Mouse (Mus musculus) heart, postnatal 0 days (tissue): ENCODE results near the gene Nol4l. TPM values are rescaled to one million over a fixed set of nuclear protein-coding genes. Genes with fewer than 3 reads are reported as not detected.

Source experiments
- ATAC-seq: fragments of 200-750 bp; cut with Nextera tagmentation; 2 replicates; pipeline ENCODE4 v1.8.0; 2017; ENCODE audit warnings: low read depth, moderate number of reproducible peaks, moderate library complexity; ENCODE audit not compliant: insufficient read depth
- DNase-seq: peaks from one replicate; pipeline ENCODE4 v3.0.0-alpha.2; 2016; ENCODE audit warnings: low spot score
- H3K27ac ChIP-seq: fragments of 300-500 bp; sonication (generic); 2 replicates; pipeline ENCODE4 v1.5.1; 2014; ENCODE audit warnings: low read depth, mild to moderate bottlenecking
- H3K27me3 ChIP-seq: fragments of 300-500 bp; sonication (generic); 2 replicates; pipeline ENCODE4 v1.6.1; 2014; ENCODE audit warnings: low read length, mixed read lengths; ENCODE audit not compliant: control insufficient read depth, insufficient read depth
- H3K36me3 ChIP-seq: fragments of 300-500 bp; sonication (generic); replicated peaks from 2 replicates; pipeline ENCODE4 v1.6.1; 2014; ENCODE audit warnings: low read length, mixed read lengths; ENCODE audit not compliant: control insufficient read depth, insufficient read depth
- H3K4me1 ChIP-seq: fragments of 300-500 bp; sonication (generic); 2 replicates; pipeline ENCODE4 v1.6.1; 2014; ENCODE audit warnings: antibody characterized with exemption; ENCODE audit not compliant: control insufficient read depth, insufficient read depth
- H3K4me2 ChIP-seq: fragments of 300-500 bp; sonication (generic); 2 replicates; pipeline ENCODE4 v1.6.1; 2014; ENCODE audit warnings: low read depth, mild to moderate bottlenecking, low read length, moderate library complexity
- H3K4me3 ChIP-seq: fragments of 300-500 bp; sonication (generic); 2 replicates; pipeline ENCODE4 v1.5.1; 2014; ENCODE audit warnings: low read depth, low read length
- H3K9ac ChIP-seq: fragments of 300-500 bp; sonication (generic); replicated peaks from 2 replicates; pipeline ENCODE4 v1.6.1; 2014; ENCODE audit warnings: low read depth, low read length, mixed read lengths
- H3K9me3 ChIP-seq: fragments of 300-500 bp; sonication (generic); replicated peaks from 2 replicates; pipeline ENCODE4 v1.6.1; 2016; ENCODE audit warnings: low read length; ENCODE audit not compliant: control insufficient read depth
- CTCF ChIP-seq: IDR thresholded peaks from 2 replicates; pipeline ENCODE4 v1.5.1; 2016; ENCODE audit warnings: antibody characterized with exemption, control low read depth, low read depth
- EP300 ChIP-seq: IDR thresholded peaks from 2 replicates; pipeline ENCODE4 v1.6.1; 2016; ENCODE audit warnings: antibody characterized with exemption, low read depth
- WGBS: fragments of 180-500 bp; shearing (Covaris S2); extraction: QIAGEN DNeasy Blood & Tissue Kit; methylation state at CpG from one replicate; pipeline ENCODE4 v1.1.7; 2014; 5-methylcytosine and 5-hydroxymethylcytosine counted together
- polyA plus RNA-seq: library from polyadenylated mRNA; unstranded; fragments of >200 nt; fragmentation: Nextera tagmentation; extraction: Ambion mirVana; gene quantifications from 2 replicates; pipeline ENCODE4 v1.2.1, GENCODE M21; 2015
- total RNA-seq: library from RNA; depleted of rRNA; stranded (reverse); fragments of >200 nt; gene quantifications from 2 replicates; pipeline ENCODE4 v1.2.3, GENCODE M21; 2014; ENCODE audit warnings: low replicate concordance

Nol4l gene
- total and polyA plus RNA-seq, 2 experiments from 2014 or later, result 4.3 to 13.1 TPM

- no peaks in the 10 kb centered on the region for H3K27me3 ChIP-seq
- H3K4me1 ChIP-seq, result peaks cover 13% of the 10 kb centered on the region
- H3K27ac ChIP-seq, result no peak overlapping the region
- H3K36me3 ChIP-seq, result no peaks in the 10 kb centered on the region
- H3K4me2 ChIP-seq, result no peak overlapping the region
- ATAC-seq (no peak), DNase-seq (no peak)
- H3K9ac ChIP-seq, result 0 out of 2 replicates have a peak overlapping the region, but pooled peaks have one; percentile 7
- WGBS, result 33% methylated on average over 14 of the region's 14 CpGs
- no peak overlapping the region for H3K4me3 ChIP-seq
- TF ChIP-seq EP300, result no peak
- TF ChIP-seq CTCF, result no peak
- H3K9me3 ChIP-seq, result no peaks in the 10 kb centered on the region
These were observed 18.6 kb upstream of the Nol4l start for GRCm38 (mm10) chr2:153548221-153548923.

- Histone ChIP-seq H3K4me1 (peaks cover 13% of the 10 kb centered on the region), H3K27me3 (no peaks in the 10 kb centered on the region), H3K36me3 (no peaks in the 10 kb centered on the region), H3K9me3 (no peaks in the 10 kb centered on the region), H3K9ac (no peak overlapping the region), H3K27ac (no peak overlapping the region), H3K4me2 (no peak overlapping the region), H3K4me3 (no peak overlapping the region)
- DNase-seq (no peak), ATAC-seq (no peak)
- WGBS, result 72% methylated on average over 3 of the region's 3 CpGs
- TF ChIP-seq CTCF, result no peak
- TF ChIP-seq EP300, result no peak
These were observed 17.9 kb upstream of the Nol4l start for GRCm38 (mm10) chr2:153547633-153548032.

GRCm38 (mm10) chr2:153546972-153547371, 17.2 kb upstream of the Nol4l start:
- no peak overlapping the region for H3K9ac ChIP-seq
- no peaks in the 10 kb centered on the region for H3K36me3 ChIP-seq
- peaks cover 13% of the 10 kb centered on the region for H3K4me1 ChIP-seq
- no peaks in the 10 kb centered on the region for H3K27me3 ChIP-seq
- ATAC-seq, result no peak
- no peak overlapping the region for H3K27ac ChIP-seq
- H3K4me3 ChIP-seq, result no peak overlapping the region
- no peak for DNase-seq
- WGBS, result 75% methylated on average over 4 of the region's 4 CpGs
- no peak overlapping the region for H3K4me2 ChIP-seq
- H3K9me3 ChIP-seq, result no peaks in the 10 kb centered on the region
- TF ChIP-seq CTCF, result no peak
- no peak for TF ChIP-seq EP300

DNA sequence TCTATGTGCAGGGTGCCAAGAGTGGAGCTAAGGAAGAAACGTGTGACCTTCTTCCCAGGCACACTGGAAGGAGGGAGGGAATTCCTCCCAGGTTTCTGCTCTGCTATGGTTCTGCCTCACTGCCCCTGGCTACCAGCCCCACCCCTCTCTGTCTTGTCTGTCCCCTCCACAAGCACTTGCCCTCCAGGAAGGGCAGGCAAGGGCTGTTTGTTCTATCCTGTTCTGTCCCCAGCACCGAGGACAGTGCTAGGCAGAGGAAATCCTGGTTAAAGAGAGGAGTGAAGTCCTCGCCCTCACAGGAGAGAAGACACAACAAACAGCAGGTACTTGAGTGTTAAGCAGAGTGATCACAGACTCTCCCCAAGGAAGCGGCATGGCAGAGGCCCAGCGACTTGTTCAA, 16.7 kb upstream of the Nol4l start:
- H3K27me3 ChIP-seq, result no peaks in the 10 kb centered on the region
- no peak for ATAC-seq
- WGBS, result 35% methylated on average over 5 of the region's 5 CpGs
- no peaks in the 10 kb centered on the region for H3K36me3 ChIP-seq
- TF ChIP-seq EP300 (no peak), CTCF (no peak)
- no peak overlapping the region for H3K4me2 ChIP-seq
- H3K4me3 ChIP-seq, result no peak overlapping the region
- no peak overlapping the region for H3K9ac ChIP-seq
- H3K9me3 ChIP-seq, result no peaks in the 10 kb centered on the region
- H3K4me1 ChIP-seq, result peaks cover 13% of the 10 kb centered on the region
- H3K27ac ChIP-seq, result no peak overlapping the region
- no peak for DNase-seq

DNA sequence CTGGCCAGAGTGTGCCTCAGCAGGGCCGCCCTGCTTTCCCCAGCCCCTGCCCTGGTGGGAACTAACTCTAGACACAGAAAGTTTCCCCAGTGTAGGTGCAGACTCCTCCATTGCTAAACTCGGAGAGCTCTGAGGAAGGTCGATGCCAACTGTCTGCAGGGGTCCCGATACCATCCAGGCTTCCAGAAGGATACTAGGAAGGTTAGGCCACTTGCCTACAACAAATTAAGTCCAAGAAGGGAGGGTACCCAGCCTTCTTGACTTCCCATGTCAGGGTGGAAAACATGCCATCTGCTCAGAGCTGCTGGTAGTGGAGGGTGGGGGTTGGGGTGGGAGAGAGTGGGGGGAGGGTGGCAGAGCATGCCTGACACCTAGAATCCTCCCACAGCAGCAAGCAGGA, 15.0 kb upstream of the Nol4l start:
- 74% methylated on average over 4 of the region's 4 CpGs for WGBS
- no peak overlapping the region for H3K27ac ChIP-seq
- DNase-seq (no peak), ATAC-seq (no peak)
- H3K27me3 ChIP-seq, result no peaks in the 10 kb centered on the region
- H3K4me1 ChIP-seq, result peaks cover 13% of the 10 kb centered on the region
- no peak overlapping the region for H3K4me3 ChIP-seq
- TF ChIP-seq EP300, result no peak
- TF ChIP-seq CTCF, result no peak
- no peak overlapping the region for H3K9ac ChIP-seq
- no peak overlapping the region for H3K4me2 ChIP-seq
- no peaks in the 10 kb centered on the region for H3K9me3 ChIP-seq
- no peaks in the 10 kb centered on the region for H3K36me3 ChIP-seq
